30 mouse cellular contexts compared by ENCODE assay signal in genomic region chr4:153263216-153263805, GRCm38 (mm10).
DNase-seq lines count a peak whose midpoint lies in the region; ATAC-seq and TF ChIP-seq lines count a peak whose summit lies in the region.
"Had no signal": no experiment of that assay in that cellular context is flagged by ENCODE, and none has a peak within 500 bp of the region (broad histone marks: within the 10 kb centered on the region; RNA-seq: fewer than 3 reads in every experiment).

No protein-coding gene starts in this region.

- H3K36me3 ChIP-seq in forebrain, postnatal 0 days (ENCODE audit: insufficient read depth): no peaks in the 10 kb centered on the region
- H3K36me3 ChIP-seq in forebrain, embryonic 16.5 days (ENCODE audit: control insufficient read depth, insufficient read depth): no peaks in the 10 kb centered on the region
- no peaks in the 10 kb centered on the region for H3K36me3 ChIP-seq in kidney, adult 2 months (ENCODE audit: control insufficient read depth, insufficient read depth, low read length)
- no peaks in the 10 kb centered on the region for H3K36me3 ChIP-seq in stomach, embryonic 16.5 days (ENCODE audit: control insufficient read depth, insufficient read depth, low read length)
- H3K36me3 ChIP-seq: embryonic facial prominence, embryonic 13.5 days; heart, embryonic 10.5 days; heart, embryonic 15.5 days; limb, embryonic 13.5 days; lung, embryonic 15.5 days; neural tube, embryonic 12.5 days had no signal

- no peak for TF ChIP-seq POLR2A in kidney, adult 2 months (IDR thresholded peaks at IDR 0.05; ENCODE audit: low read depth, low read length)

- H3K4me2 ChIP-seq in forebrain, postnatal 0 days (ENCODE audit: low read depth): no peak overlapping the region
- H3K4me2 ChIP-seq in forebrain, embryonic 16.5 days (ENCODE audit: low read length): no peak overlapping the region
- H3K4me2 ChIP-seq in stomach, embryonic 16.5 days (ENCODE audit: low read depth, low read length): 0 out of 2 replicates have a peak overlapping the region, but pooled peaks have one; percentile 6
- H3K4me2 ChIP-seq: embryonic facial prominence, embryonic 13.5 days; heart, embryonic 15.5 days; limb, embryonic 13.5 days; liver, embryonic 11.5 days; lung, embryonic 15.5 days; midbrain, embryonic 11.5 days; neural tube, embryonic 12.5 days had no signal

- ATAC-seq in forebrain, postnatal 0 days: peak; percentile 20; the same call in 1 of the 2 replicates
- no peak for ATAC-seq in forebrain, embryonic 16.5 days
- no peak; the same call in 1 of the 2 replicates for ATAC-seq in stomach, embryonic 16.5 days (ENCODE audit: insufficient read depth, low FRiP score)
- ATAC-seq: activated CD4-positive, CD25-positive, alpha-beta regulatory T cell, adult 4 months; hindbrain, embryonic 16.5 days; midbrain, embryonic 16.5 days had no signal

- H3K4me1 ChIP-seq in forebrain, postnatal 0 days (ENCODE audit: insufficient read depth): no peaks in the 10 kb centered on the region
- no peaks in the 10 kb centered on the region for H3K4me1 ChIP-seq in forebrain, embryonic 16.5 days (replicated peaks; ENCODE audit: control insufficient read depth, insufficient read depth, low read length)
- no peaks in the 10 kb centered on the region for H3K4me1 ChIP-seq in kidney, adult 2 months (ENCODE audit: control insufficient read depth, insufficient read depth, low read length)
- H3K4me1 ChIP-seq in stomach, embryonic 16.5 days (ENCODE audit: control insufficient read depth, insufficient read depth, low read length): 0 out of 2 replicates have a peak, but pooled peaks cover 2% of the 10 kb centered on the region
- H3K4me1 ChIP-seq: heart, embryonic 10.5 days; heart, embryonic 15.5 days; lung, embryonic 15.5 days; neural tube, embryonic 12.5 days had no signal

- H3K27me3 ChIP-seq in forebrain, postnatal 0 days (ENCODE audit: insufficient read depth, low read length): no peaks in the 10 kb centered on the region
- no peaks in the 10 kb centered on the region for H3K27me3 ChIP-seq in forebrain, embryonic 16.5 days (replicated peaks; ENCODE audit: control insufficient read depth, insufficient read depth, low read length)
- no peaks in the 10 kb centered on the region for H3K27me3 ChIP-seq in kidney, adult 2 months (replicated peaks; ENCODE audit: control insufficient read depth, insufficient read depth, low read length)
- H3K27me3 ChIP-seq in stomach, embryonic 16.5 days (ENCODE audit: control insufficient read depth, insufficient read depth, low read length): no peaks in the 10 kb centered on the region
- H3K27me3 ChIP-seq: heart, embryonic 15.5 days; limb, embryonic 13.5 days; lung, embryonic 15.5 days had no signal

- DNase-seq in forebrain, postnatal 0 days: peak; percentile 25
- DNase-seq in kidney, postnatal 4 days: peak; percentile 30 to 49
- no peak for DNase-seq in kidney, adult 2 months
- peak; percentile 24 for DNase-seq in brain, adult 2 months (ENCODE audit: low read depth, low spot score)
- no peak for DNase-seq in layer of hippocampus, adult 11-12 months (ENCODE audit: low spot score)
- DNase-seq: adrenal gland, adult 2 months; adrenal gland, postnatal 36 days; B cell, adult 2 months; cerebellum, adult 11-12 months; embryo, embryonic 11 days; gastrocnemius, postnatal 25 days; heart, adult 11 months; kidney, adult 8-10 months; layer of hippocampus, adult 9-11 months; right cerebral cortex, postnatal 4 days; thymus, postnatal 14 days had no signal

- WGBS in forebrain, postnatal 0 days: 52% methylated on average over 15 of the region's 15 CpGs
- whole genome bisulfite sequencing in forebrain, embryonic 16.5 days: 61% methylated on average over 15 of the region's 15 CpGs
- 26% methylated on average over 15 of the region's 15 CpGs for WGBS in kidney, adult 2 months
- 46% methylated on average over 15 of the region's 15 CpGs for WGBS in stomach, embryonic 16.5 days

- no peak overlapping the region for H3K4me3 ChIP-seq in forebrain, postnatal 0 days (ENCODE audit: low read depth, low read length)
- H3K4me3 ChIP-seq in forebrain, embryonic 16.5 days (replicated peaks; ENCODE audit: low read length): no peak overlapping the region
- H3K4me3 ChIP-seq in kidney, adult 2 months (ENCODE audit: insufficient read depth, low read depth, low read length): no peak overlapping the region
- H3K4me3 ChIP-seq in stomach, embryonic 16.5 days (replicated peaks; ENCODE audit: low read length): no peak overlapping the region
- H3K4me3 ChIP-seq: embryonic facial prominence, embryonic 13.5 days; erythroblast, embryonic 14.5 days; heart, embryonic 10.5 days; heart, embryonic 15.5 days; limb, embryonic 13.5 days; lung, embryonic 15.5 days; neural tube, embryonic 12.5 days had no signal

- no peaks in the 10 kb centered on the region for H3K9me3 ChIP-seq in forebrain, postnatal 0 days (ENCODE audit: low read length)
- H3K9me3 ChIP-seq in forebrain, embryonic 16.5 days (ENCODE audit: control insufficient read depth, low read length): no peaks in the 10 kb centered on the region
- no peaks in the 10 kb centered on the region for H3K9me3 ChIP-seq in stomach, embryonic 16.5 days (replicated peaks; ENCODE audit: control insufficient read depth, low read length)
- H3K9me3 ChIP-seq: heart, embryonic 10.5 days; lung, embryonic 15.5 days; neural tube, embryonic 12.5 days had no signal

- no peak for TF ChIP-seq CTCF in forebrain, postnatal 0 days (IDR thresholded peaks at IDR 0.05; ENCODE audit: low read depth)
- TF ChIP-seq CTCF in kidney, adult 2 months (conservative IDR thresholded peaks at IDR 0.05; ENCODE audit: insufficient read depth, insufficient read length, low read depth, low read length): no peak

- no peak overlapping the region for H3K9ac ChIP-seq in forebrain, postnatal 0 days
- H3K9ac ChIP-seq in forebrain, embryonic 16.5 days (replicated peaks; ENCODE audit: low read depth, low read length): no peak overlapping the region
- no peak overlapping the region for H3K9ac ChIP-seq in stomach, embryonic 16.5 days (ENCODE audit: low read length)
- H3K9ac ChIP-seq: embryonic facial prominence, embryonic 13.5 days; heart, embryonic 15.5 days; limb, embryonic 13.5 days; lung, embryonic 15.5 days; neural tube, embryonic 12.5 days had no signal

- H3K27ac ChIP-seq in forebrain, postnatal 0 days (ENCODE audit: low read depth, low read length): no peak overlapping the region
- H3K27ac ChIP-seq in forebrain, embryonic 16.5 days (ENCODE audit: low read length): no peak overlapping the region
- no peak overlapping the region for H3K27ac ChIP-seq in kidney, adult 2 months (ENCODE audit: insufficient read depth, low read depth, low read length)
- no peak overlapping the region for H3K27ac ChIP-seq in stomach, embryonic 16.5 days (ENCODE audit: low read length)
- H3K27ac ChIP-seq: embryonic facial prominence, embryonic 13.5 days; heart, embryonic 10.5 days; heart, embryonic 15.5 days; limb, embryonic 13.5 days; lung, embryonic 15.5 days; neural tube, embryonic 12.5 days had no signal

Comparison
In these comparisons a context has a peak if more than half of its experiments do, and no peak if none do; other contexts are left out.
1. DNase-seq: peak in forebrain, postnatal 0 days (single experiment), kidney, postnatal 4 days (2 of 2) and brain, adult 2 months (single experiment); none in kidney, adult 2 months (single experiment) and layer of hippocampus, adult 11-12 months (single experiment).